Mouse (Mus musculus) kidney, embryonic 16.5 days (tissue): ENCODE results near the gene Psors1c2. TPM values are rescaled to one million over a fixed set of nuclear protein-coding genes. Genes with fewer than 3 reads are reported as not detected.
A peak's percentile ranks its signal among the peaks of the same experiment; 100 is the strongest.

Source experiments
- ATAC-seq: fragments of 200-750 bp; cut with Nextera tagmentation; 2 replicates; pipeline ENCODE4 v1.8.0; 2017; ENCODE audit warnings: moderate TSS enrichment; ENCODE audit not compliant: low FRiP score, low TSS enrichment
- H3K27ac ChIP-seq: fragments of 300-500 bp; sonication (generic); 2 replicates; pipeline ENCODE4 v1.5.1; 2014; ENCODE audit warnings: low read length
- H3K27me3 ChIP-seq: fragments of 300-500 bp; sonication (generic); 2 replicates; pipeline ENCODE4 v1.6.1; 2014; ENCODE audit warnings: low read length, control low read depth, mixed read lengths; ENCODE audit not compliant: insufficient read depth
- H3K36me3 ChIP-seq: fragments of 300-500 bp; sonication (generic); 2 replicates; pipeline ENCODE4 v1.6.1; 2014; ENCODE audit warnings: low read length, control low read depth, mixed read lengths; ENCODE audit not compliant: insufficient read depth
- H3K4me1 ChIP-seq: fragments of 300-500 bp; sonication (generic); 2 replicates; pipeline ENCODE4 v1.6.1; 2014; ENCODE audit warnings: low read length, control low read depth, mixed read lengths; ENCODE audit not compliant: insufficient read depth
- H3K4me2 ChIP-seq: fragments of 300-500 bp; sonication (generic); replicated peaks from 2 replicates; pipeline ENCODE4 v1.6.1; 2014; ENCODE audit warnings: low read depth, low read length
- H3K4me3 ChIP-seq: fragments of 300-500 bp; sonication (generic); 2 replicates; pipeline ENCODE4 v1.5.1; 2014; ENCODE audit warnings: mild to moderate bottlenecking, low read length
- H3K9ac ChIP-seq: fragments of 300-500 bp; sonication (generic); replicated peaks from 2 replicates; pipeline ENCODE4 v1.6.1; 2014; ENCODE audit warnings: low read length
- H3K9me3 ChIP-seq: fragments of 300-500 bp; sonication (generic); 2 replicates; pipeline ENCODE4 v1.6.1; 2016; ENCODE audit warnings: low read length, control low read depth
- WGBS: fragments of 180-500 bp; shearing (Covaris S2); extraction: QIAGEN DNeasy Blood & Tissue Kit; methylation state at CpG from one replicate; pipeline ENCODE4 v1.1.7; 2014; 5-methylcytosine and 5-hydroxymethylcytosine counted together
- polyA plus RNA-seq: library from polyadenylated mRNA; unstranded; fragments of >200 nt; fragmentation: Nextera tagmentation; extraction: Ambion mirVana; gene quantifications from 2 replicates; pipeline ENCODE4 v1.2.1, GENCODE M21; 2015

The Psors1c2 gene
- polyA plus RNA-seq, 1 experiment from 2014 or later: 1.5 TPM

DNA sequence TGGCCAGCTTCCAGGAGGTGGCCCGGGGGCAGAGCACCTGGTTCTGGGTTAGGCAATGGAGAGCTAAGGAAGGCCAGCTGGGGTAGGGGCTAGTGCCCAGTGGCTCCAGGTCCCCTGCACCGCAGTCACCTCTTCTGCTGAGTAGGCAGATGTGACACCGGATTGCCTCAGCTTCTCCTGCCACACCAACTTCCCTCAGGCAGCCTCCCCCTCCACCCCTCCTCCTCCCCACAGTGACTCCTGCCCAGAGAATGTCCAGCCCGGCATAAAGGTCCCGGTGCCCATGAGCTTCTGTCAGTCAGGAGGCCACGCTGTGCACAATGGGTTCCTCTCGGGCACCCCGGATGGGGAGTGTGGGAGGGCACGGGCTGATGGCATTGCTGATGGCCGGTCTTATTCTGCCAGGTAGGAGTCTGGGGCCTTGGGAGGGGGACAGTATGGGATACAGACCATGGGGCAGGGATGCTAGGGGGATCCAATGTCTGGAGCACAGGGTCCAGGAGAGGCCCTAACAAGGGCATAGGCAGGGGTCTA is 18.9 kb downstream of the Psors1c2 start, which contains the start of gene Cdsn:
Cdsn (plus strand) TSS at position 248 of the 534 bp plus-strand sequence.
- no peak for ATAC-seq
- Histone ChIP-seq H3K4me3 (no peak within 1 kb of the TSS), H3K27ac (no peak within 1 kb of the TSS), H3K9ac (no peak within 1 kb of the TSS), H3K4me1 (peaks cover 8% of the 10 kb centered on the region), H3K27me3 (no peaks in the 10 kb centered on the region), H3K4me2 (no peak within 1 kb of the TSS), H3K9me3 (no peaks in the 10 kb centered on the region), H3K36me3 (no peaks in the 10 kb centered on the region)
- 70% methylated on average over 10 of the region's 10 CpGs for WGBS

GRCm38 (mm10) chr17:35554321-35554720 is 21.3 kb downstream of the Psors1c2 start:
- Histone ChIP-seq H3K27me3 (no peaks in the 10 kb centered on the region), H3K36me3 (no peaks in the 10 kb centered on the region), H3K9me3 (no peaks in the 10 kb centered on the region), H3K4me1 (peaks cover 6% of the 10 kb centered on the region), H3K27ac (no peak overlapping the region), H3K4me3 (no peak overlapping the region), H3K4me2 (no peak overlapping the region), H3K9ac (no peak overlapping the region)
- ATAC-seq: no peak
- WGBS: 82% methylated on average over 5 of the region's 5 CpGs

DNA sequence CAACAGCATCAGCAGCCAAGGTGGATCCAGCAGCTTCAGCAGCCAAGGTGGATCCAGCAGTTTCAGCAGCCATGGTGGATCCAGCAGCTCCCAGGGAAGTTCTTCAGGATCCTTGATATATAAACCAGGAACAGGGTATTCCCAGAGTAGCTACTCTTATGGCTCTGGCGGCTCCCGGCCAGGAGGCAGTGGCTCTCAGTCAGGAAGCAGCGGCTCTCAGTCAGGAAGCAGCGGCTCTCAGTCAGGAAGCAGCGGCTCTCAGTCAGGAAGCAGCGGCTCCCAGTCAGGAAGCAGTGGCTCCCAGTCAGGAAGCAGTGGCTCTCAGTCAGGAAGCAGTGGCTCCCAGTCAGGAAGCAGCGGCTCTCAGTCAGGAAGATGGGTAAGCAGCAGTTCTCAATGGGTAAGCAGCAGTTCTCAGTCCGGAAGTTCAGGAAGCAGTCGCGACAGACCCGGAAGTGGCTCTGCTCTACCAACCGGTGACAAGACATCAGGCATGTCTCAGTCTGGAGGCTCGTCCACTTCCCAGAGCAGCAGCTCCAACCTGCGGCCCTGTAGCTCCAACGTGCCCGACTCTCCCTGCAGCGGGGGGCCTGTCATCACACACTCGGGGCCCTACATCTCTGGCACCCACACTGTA is 21.9 kb downstream of the Psors1c2 start:
- Histone ChIP-seq H3K4me3 (no peak overlapping the region), H3K9me3 (no peaks in the 10 kb centered on the region), H3K9ac (no peak overlapping the region), H3K4me2 (no peak overlapping the region), H3K4me1 (peaks cover under 1% of the 10 kb centered on the region; the same call in 1 of the 2 replicates), H3K27me3 (no peaks in the 10 kb centered on the region), H3K27ac (no peak overlapping the region), H3K36me3 (no peaks in the 10 kb centered on the region)
- 90% methylated on average over 18 of the region's 18 CpGs for WGBS
- no peak for ATAC-seq

- Histone ChIP-seq H3K27me3 (no peaks in the 10 kb centered on the region), H3K27ac (no peak overlapping the region), H3K36me3 (no peaks in the 10 kb centered on the region), H3K9ac (no peak overlapping the region), H3K9me3 (no peaks in the 10 kb centered on the region), H3K4me3 (no peak overlapping the region), H3K4me1 (no peaks in the 10 kb centered on the region), H3K4me2 (no peak overlapping the region)
- WGBS: 88% methylated on average over 13 of the region's 13 CpGs
- ATAC-seq: no peak
Observed at GRCm38 (mm10) chr17:35556186-35556765, 23.3 kb downstream of the Psors1c2 start.

DNA sequence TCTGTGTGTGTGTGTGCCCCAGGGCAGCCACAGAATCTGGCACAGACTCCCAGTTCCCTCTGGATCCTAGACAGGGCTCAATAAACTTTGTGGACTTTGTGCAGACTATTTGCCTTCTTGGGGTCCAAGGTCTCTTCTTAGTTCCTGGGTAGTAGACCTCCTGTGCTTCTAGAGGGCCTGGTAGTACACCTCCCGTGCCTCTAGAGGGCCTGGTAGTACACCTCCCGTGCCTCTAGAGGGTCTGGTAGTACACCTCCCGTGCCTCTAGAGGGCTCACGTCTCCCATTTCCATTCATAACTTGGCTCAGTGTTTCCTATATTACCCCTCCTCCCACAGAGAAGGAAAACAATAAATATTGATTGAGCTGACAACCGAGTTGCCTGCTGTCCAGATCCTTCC is 23.8 kb downstream of the Psors1c2 start:
- WGBS: 28% methylated on average over 5 of the region's 5 CpGs
- H3K4me2 ChIP-seq: no peak overlapping the region
- no peak for ATAC-seq
- no peaks in the 10 kb centered on the region for H3K9me3 ChIP-seq
- H3K27me3 ChIP-seq: no peaks in the 10 kb centered on the region
- no peak overlapping the region for H3K9ac ChIP-seq
- no peaks in the 10 kb centered on the region for H3K36me3 ChIP-seq
- no peaks in the 10 kb centered on the region for H3K4me1 ChIP-seq
- H3K4me3 ChIP-seq: no peak overlapping the region
- H3K27ac ChIP-seq: no peak overlapping the region

DNA sequence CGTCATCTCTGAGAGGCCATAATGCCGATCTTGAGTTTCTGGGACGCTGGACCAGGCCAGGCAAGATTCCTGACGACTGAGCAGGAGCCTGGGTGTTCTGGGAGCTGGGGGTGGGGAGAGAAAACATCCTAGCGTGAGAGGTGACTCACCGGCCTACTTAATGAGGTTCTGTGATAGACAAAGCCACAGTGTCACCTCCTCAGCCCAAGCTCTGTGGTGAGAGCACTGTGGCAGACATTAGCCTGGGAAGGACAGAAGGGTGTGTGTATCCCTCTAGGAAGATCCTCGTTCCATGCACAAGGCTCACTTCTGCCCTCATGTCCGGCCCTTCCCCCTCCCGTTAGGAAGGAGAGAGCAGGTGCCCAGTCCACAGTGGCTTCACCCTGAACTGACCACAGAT is 24.4 kb downstream of the Psors1c2 start:
- Histone ChIP-seq H3K4me2 (no peak overlapping the region), H3K27ac (no peak overlapping the region), H3K27me3 (no peaks in the 10 kb centered on the region), H3K4me1 (no peaks in the 10 kb centered on the region), H3K36me3 (no peaks in the 10 kb centered on the region), H3K9ac (no peak overlapping the region), H3K9me3 (no peaks in the 10 kb centered on the region), H3K4me3 (no peak overlapping the region)
- WGBS: 69% methylated on average over 9 of the region's 9 CpGs
- ATAC-seq: peak; percentile 19; the same call in 1 of the 2 replicates

DNA sequence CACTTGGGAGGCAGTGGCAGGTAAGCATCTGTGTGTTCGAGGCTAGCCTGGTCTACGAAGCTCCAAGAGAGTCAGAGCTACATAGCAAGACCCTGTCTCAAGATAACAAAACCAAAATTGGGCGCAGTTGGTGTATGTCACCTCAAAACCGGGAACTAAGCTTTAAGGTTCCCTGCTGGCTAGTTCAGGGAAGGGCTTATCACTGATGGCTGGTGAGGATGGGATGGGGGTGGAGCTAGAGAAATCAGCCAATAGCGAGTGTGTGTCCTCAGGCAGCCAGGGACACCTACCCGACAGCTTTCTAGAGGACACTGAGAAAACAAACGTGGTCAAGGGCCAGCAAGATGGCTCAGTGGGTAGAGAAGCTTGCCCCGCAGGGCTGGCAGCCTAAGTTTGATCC is 25.2 kb downstream of the Psors1c2 start:
- Histone ChIP-seq H3K9me3 (no peaks in the 10 kb centered on the region), H3K4me3 (no peak overlapping the region), H3K4me1 (no peaks in the 10 kb centered on the region), H3K36me3 (no peaks in the 10 kb centered on the region), H3K9ac (no peak overlapping the region), H3K27me3 (no peaks in the 10 kb centered on the region), H3K27ac (no peak overlapping the region), H3K4me2 (no peak overlapping the region)
- no peak for ATAC-seq
- whole genome bisulfite sequencing: 63% methylated on average over 8 of the region's 8 CpGs

DNA sequence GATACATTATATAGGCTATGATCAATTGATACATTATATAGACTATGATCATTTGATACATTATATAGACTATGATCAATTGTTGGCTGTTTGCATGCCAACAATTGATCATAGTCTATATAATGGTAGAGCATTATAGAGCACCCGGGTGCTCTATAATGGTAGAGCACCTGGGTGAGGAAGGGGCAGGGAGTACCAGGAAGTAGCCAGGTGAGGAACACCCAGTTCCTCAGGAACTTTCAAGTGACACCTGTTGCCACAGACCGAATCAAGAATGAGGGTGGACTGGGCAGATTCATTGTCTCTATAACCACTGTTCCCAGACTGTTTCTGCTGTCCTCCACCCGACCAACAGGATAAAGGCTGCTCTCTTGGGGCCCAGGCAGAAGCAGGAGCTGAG is 34.1 kb downstream of the Psors1c2 start, which contains the start of gene 2300002M23Rik:
2300002M23Rik (plus strand) TSS at position 301 of the 400 bp plus-strand sequence.
- 59% methylated on average over 3 of the region's 3 CpGs for WGBS
- Histone ChIP-seq H3K4me3 (no peak within 1 kb of the TSS), H3K27ac (no peak within 1 kb of the TSS), H3K4me1 (peaks cover 8% of the 10 kb centered on the region; the same call in 1 of the 2 replicates), H3K27me3 (peaks cover 26% of the 10 kb centered on the region), H3K9me3 (no peaks in the 10 kb centered on the region), H3K4me2 (no peak within 1 kb of the TSS), H3K9ac (no peak within 1 kb of the TSS), H3K36me3 (no peaks in the 10 kb centered on the region)
- ATAC-seq: no peak

GRCm38 (mm10) chr17:35567767-35568166 is 34.8 kb downstream of the Psors1c2 start:
- ATAC-seq: peak; percentile 23; the same call in 1 of the 2 replicates
- 20% methylated on average over 9 of the region's 9 CpGs for WGBS
- H3K4me2 ChIP-seq: no peak overlapping the region
- no peaks in the 10 kb centered on the region for H3K36me3 ChIP-seq
- no peak overlapping the region for H3K27ac ChIP-seq
- H3K9ac ChIP-seq: no peak overlapping the region
- peaks cover 26% of the 10 kb centered on the region for H3K27me3 ChIP-seq
- H3K4me3 ChIP-seq: no peak overlapping the region
- H3K4me1 ChIP-seq: peaks cover 8% of the 10 kb centered on the region; the same call in 1 of the 2 replicates
- no peaks in the 10 kb centered on the region for H3K9me3 ChIP-seq
